Mouse (Mus musculus) layer of hippocampus, adult 18-20 months (tissue): ENCODE measurements around the gene Armcx4. TPM values are rescaled to one million over a fixed set of nuclear protein-coding genes. Genes with fewer than 3 reads are reported as not detected.
A peak's percentile ranks its signal among the peaks of the same experiment; 100 is the strongest.
"Not testable (repeated sequence)": the region's sequence is repeated elsewhere in the genome, so short reads cannot be mapped to it uniquely, and the experiment has no call there.

Experiments
- DNase-seq, 2 experiments: peaks; one replicate each; pipeline ENCODE4 v3.0.0; 2022; ENCODE audit warnings: low spot score in 2 of 2
- long read RNA-seq: library from polyadenylated mRNA; stranded (forward); transcript quantifications from one replicate; pipeline ENCODE4 v2.0.0, GENCODE M21; 2021
- total RNA-seq, 2 experiments: library from RNA; stranded (reverse); gene quantifications; 2 replicates each; pipeline ENCODE4 v1.2.3; 2021

Gene Armcx4
- 10 to 100 TPM; 31.6 to 32.8 TPM for total RNA-seq
- long read RNA-seq, partial matches to known transcripts: 0 of 6 reads
- long read RNA-seq, other reads (novel, unspliced or antisense): 6 of 6 reads

- DNase-seq: peak; percentile 50 to 68
Measured at GRCm38 (mm10) chrX:134686267-134686666, at the start of gene Armcx4. TSS of gene Armcx4 (plus strand) at chrX:134686519.

DNA sequence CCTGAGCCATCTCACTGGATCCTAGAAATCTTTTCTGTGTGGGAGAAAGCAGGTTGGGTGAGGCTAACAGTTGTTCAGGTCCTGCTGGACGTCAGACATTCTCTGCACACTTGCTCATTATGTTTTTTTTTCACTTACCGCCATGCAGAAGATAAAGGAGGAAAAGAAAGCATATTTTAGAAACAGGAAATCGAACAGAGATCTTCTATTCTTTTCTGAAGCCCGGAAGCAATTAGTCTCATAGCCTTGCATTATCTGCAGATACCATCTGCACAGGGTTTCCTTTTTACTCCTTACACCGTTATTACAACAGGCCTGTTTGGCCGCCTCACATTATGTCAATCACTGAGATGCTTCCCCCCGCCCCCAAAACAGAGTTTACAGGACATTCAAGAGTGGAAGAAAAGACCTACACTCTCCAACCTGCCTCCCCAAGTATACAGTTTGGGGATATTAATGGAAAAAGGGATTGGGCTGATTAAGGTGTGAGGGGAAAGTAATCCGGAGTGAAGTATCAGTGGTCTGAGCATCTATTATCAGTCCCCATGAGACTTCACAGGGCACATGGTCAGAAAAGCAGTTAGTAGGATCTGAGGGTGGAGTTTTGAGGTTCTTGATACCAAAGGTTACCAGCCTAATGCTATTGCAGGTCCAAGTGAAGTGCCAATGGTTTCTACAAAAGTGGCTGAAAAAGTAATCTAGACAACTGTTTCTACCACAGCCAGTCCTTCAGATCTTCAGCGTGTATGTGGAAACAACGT, 45.1 kb upstream of the Armcx4 start:
- no peak for DNase-seq

- no peak for DNase-seq
Measured at GRCm38 (mm10) chrX:134646338-134646737, 40.0 kb upstream of the Armcx4 start.

DNA sequence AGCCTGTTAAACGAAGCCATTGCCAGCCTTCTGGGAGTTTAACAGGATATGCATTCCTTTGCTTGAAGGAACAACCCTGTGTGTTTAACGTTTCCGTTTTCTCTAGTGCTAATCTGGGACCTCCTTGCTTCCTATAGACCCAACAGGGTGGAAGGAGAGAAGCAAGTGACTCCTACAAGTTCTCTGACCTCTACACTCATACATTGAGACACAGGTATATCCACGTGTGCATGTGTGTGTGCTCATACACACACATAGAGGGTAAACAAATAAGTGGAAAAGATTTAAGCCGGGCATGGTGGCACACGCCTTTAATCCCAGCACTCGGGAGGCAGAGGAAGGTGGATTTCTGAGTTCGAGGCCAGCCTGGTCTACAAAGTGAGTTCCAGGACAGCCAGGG, 38.9 kb upstream of the Armcx4 start:
- DNase-seq: no peak

DNA sequence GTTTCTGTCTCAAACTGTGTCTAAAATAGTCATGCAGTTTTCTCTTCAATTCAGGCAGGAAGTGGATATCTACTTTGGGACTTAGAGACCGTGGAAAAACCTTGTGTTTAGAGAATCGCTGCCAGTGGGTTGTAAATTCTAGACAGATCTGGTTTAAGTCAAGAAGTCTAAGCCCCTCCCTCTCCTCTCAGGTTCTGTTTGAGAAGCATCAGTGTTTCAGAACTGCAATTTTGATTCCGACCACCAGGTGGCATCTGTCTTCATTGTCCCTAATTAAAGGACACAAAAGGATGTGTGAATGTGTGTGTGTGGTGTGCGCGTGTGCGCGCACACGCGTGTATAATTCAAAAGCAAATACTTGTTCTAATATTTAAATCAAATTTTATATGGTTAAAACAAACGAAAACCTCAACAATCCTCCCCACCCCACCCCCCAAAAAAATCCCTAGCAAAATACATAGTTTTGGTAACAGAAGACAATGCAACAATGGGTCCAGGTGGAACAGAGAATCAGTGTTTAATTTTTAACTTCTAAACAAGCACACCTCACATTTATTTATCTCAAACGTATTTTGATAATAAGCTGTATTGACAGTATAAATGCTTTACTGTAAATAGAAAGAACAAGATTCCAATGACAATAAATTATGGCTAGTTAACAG, 38.2 kb upstream of the Armcx4 start:
- DNase-seq: peak; percentile 46 to 87

- no peak for DNase-seq
Measured at GRCm38 (mm10) chrX:134652061-134652460, 34.3 kb upstream of the Armcx4 start.

DNA sequence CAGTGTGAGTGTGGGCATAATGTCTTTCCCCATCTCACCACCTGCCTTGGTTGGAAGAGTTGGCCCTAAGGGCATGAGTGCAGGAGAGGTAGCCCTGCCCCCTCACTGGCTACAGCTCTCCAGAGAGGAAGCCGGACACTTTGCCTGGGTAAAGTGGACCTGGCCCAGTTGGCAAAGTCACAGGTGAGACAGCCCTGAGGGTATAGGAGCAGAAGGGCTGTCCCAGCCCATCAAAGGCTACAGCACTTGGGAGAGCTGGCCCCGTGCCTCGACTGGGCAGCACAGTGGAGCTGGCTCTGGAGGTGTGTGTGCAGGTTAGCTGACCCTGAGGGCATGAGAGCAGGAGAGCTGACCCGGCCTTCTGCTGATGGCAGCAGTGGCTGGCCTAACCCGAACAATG, 24.7 kb upstream of the Armcx4 start:
- no peak for DNase-seq

GRCm38 (mm10) chrX:134675022-134675421, 11.3 kb upstream of the Armcx4 start:
- no peak for DNase-seq

DNA sequence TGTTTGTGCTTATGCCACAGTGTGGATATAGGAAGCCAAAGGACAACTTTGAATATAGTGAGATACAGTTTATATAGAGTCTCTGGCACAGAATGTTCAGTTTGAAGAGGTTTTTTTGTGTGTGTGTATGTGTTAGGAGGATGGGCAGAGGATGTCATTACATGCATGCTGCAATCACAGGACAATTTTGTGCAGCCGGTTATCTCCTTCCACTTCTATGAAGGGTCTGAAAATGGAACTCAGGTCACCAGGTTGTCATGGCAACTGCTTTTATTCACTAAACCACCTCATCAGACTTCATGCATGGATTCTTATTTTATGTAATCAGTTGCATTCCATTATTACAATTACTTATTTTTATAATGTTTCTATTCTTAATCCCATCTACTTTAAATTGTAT, 10.4 kb upstream of the Armcx4 start:
- DNase-seq: no peak

- DNase-seq: no peak
Measured at GRCm38 (mm10) chrX:134684936-134685335, 1.4 kb upstream of the Armcx4 start.

DNA sequence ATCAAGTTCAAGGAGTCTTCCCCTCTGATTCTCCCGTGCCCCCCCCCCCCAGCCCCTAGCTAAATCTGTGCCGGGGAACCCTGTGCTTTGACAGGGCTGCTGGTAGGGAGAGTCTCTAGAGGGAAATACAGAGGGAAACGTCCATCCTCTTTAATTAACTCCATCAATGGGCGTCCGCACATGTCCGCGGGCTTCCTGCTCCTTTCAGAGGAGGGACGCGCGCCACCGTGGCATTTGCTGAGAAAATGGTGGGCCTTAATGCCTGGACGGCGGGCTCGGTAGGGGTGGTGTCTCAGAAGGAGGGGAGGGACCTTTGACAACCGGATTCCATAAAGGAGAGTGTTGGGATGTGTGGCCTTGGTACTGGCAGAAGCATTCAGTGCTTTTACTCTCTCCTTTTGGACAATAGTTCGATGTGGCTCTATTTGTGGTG, 436 bp downstream of the Armcx4 start:
- peak; percentile 10 to 22 for DNase-seq

GRCm38 (mm10) chrX:134689676-134690075, 3.4 kb downstream of the Armcx4 start:
- no peak for DNase-seq

GRCm38 (mm10) chrX:134690871-134691539, 4.7 kb downstream of the Armcx4 start:
- DNase-seq: no peak

GRCm38 (mm10) chrX:134691540-134691935, 5.2 kb downstream of the Armcx4 start:
- DNase-seq: no peak

DNA sequence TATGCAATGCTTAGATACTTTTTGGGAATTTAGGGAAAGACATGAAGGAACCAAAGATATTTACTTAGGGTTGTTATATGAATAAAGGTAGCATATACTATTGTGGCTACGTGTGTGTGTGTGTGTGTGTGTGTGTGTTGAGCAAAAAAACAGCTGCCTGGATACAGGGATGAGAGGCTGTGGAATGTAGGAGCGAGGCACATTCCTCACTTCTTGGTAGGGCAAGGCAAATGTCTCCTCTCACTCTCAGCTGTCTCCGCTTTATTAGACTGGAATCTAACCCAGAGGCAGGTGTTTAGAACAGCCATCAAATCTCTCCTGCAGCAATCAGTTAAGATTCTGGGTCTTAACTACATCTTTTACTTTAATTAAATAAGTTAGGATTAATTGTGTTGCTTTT, 30.5 kb downstream of the Armcx4 start:
- DNase-seq: no peak

DNA sequence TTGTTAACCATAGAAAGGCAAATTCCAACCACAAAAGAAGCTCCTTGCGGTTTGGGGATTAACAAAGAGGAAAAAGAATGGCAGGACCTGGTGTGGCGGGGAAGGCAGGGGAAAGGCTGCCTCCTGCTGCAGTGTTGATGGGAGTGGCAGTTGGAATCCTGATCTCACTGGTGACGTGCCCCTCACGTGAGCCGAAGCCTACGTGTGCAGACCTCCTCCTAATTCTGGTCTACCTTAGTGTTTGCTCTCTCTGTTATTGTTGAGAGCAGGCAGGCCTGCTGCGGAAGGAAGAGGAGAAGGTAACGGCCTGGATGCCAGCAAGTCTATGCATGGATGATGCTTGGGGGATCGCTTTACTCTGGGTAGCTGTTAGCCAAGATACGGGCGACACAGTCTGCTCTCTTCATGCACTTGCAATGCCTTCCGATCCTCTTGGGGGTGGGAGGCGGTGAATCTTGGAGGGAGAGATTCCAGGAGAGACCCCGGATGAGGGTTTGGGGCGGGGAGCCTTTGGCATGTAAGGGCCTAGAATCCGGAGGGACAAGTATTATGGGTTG, 31.5 kb downstream of the Armcx4 start, which contains the start of gene Armcx1:
Armcx1 (plus strand) TSS at position 212 of the 557 bp plus-strand sequence.
- peak; percentile 60 to 77 for DNase-seq

DNA sequence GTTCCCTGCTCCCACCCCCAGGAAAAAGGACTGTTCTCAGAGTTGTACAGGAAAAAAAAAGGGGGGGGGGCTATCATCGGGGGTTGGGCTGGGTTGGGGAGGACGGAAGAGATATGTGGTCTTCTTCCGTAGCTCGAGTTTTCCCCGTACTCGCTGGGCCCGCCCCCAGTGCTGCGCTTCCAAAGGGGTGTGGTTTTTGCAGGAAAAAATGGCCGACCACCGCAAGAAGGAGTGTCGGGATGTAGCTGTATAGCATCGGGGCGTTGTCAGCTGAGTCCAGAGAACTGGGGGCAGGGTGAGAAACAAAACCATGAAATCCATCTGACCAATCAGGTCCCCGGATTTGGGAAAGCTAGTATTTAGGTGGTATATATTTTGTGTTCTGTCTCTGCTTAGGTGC, 32.2 kb downstream of the Armcx4 start:
- DNase-seq: peak; percentile 36 to 50

GRCm38 (mm10) chrX:134723762-134724161, 37.4 kb downstream of the Armcx4 start:
- DNase-seq: not testable (repeated sequence)

DNA sequence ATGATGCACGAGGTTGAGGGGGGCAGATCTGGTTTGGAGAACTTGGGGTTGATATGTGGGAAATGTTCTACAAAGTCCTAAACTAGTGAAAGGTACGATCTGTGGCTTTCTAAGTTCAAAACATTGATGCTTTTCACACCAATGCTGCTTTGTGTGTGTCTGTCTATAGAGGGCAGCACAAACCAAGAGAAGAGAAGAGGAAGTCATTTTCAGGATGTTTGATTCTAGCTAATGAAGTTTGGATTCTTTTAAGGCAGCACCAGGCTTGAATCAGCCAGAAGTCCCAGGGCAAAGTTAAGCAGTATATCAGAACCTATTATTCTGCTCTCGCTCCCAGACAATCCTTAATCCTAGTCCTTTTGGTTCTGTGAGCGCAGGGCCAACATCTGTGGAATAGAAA, 43.5 kb downstream of the Armcx4 start:
- peak in 1 of 2 experiments; percentile 28 for DNase-seq

DNA sequence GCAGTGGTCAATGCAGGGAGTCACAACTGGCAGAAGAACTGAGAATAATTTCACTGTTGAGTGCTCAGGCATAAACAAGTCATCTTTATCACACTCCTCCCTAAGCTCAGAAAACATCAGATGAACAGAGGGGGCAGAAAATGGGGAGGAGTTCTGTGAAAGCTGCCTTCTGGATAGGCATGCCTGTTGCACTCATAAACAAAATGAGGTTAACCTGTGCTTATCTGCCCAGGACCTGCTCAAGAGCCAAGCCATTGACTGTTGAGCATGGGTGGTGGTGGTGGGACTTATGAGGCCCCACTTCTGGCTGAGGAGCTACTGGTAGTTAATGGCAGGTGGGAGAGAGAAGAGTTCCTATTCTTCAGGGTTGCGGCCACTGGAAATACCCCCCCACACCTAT, 51.5 kb downstream of the Armcx4 start:
- no peak for DNase-seq

DNA sequence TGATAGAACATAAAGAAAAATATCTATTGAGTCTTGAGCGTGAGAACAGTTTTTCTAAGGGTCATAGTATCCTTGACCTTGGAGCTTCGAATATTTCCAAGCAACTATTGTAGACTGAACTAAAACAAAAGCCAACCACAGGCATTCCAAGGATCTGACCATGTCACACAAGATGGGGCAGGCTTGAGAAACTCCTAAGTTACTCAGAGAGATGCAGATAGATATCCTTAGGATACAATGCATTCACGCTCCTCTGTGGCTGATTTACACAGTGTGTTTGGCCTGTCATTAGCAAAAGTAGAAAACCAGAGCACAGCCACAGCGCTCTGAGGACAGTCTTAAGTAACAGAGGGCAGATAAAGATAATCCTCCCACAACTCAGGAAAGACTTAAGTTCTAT, 52.8 kb downstream of the Armcx4 start:
- DNase-seq: no peak

GRCm38 (mm10) chrX:134741862-134742261, 55.5 kb downstream of the Armcx4 start:
- no peak for DNase-seq
